8 mouse cellular contexts compared by ENCODE assay signal in the genomic region with DNA sequence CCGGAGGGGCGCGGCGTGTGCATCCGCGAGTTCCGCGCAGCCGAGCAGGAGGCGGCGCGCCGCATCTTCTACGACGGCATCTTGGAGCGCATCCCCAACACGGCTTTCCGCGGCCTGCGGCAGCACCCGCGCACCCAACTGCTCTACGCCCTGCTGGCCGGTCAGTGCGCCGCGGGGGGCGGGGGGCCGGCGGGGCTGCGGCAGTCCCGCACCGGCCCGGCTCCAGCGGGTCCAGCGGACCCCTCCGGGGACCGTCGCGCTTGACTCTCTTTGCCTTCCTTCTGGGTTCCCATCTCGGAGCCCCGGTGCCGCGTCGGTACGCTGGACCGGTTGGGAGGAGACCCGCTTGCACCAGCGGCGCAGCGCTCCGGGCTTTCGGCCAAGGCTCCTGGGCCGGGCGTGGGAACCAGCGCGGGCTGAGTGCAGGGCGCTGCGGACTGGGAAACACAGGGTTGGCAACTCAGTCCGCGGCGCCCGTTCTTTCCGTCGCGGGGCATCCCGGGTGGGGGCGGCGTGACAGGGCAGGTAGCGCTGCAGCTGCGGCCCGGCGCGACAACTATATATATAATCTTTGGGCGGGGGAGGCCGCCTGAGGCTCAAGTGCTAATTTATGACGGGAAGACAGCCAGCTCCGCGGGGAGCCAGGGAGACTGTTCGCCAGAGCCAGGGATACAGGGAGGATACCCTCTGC. TPM values are rescaled to one million over a fixed set of nuclear protein-coding genes. Genes with fewer than 3 reads are reported as not detected.
DNase-seq lines count a peak whose midpoint lies in the region; ATAC-seq and TF ChIP-seq lines count a peak whose summit lies in the region.

No protein-coding gene starts in this region.

- WGBS in forebrain, embryonic 12.5 days = 1% methylated on average over 72 of the region's 80 CpGs
- under 1% methylated on average over 65 of the region's 80 CpGs for WGBS in hindbrain, embryonic 11.5 days
- WGBS in lung, embryonic 16.5 days = under 1% methylated on average over 47 of the region's 80 CpGs

- TF ChIP-seq POLR2A in bone marrow macrophage, adult 2 months (IDR thresholded peaks at IDR 0.05; ENCODE audit: borderline replicate concordance, low read depth, low read length) = no peak

- no peaks in the 10 kb centered on the region for H3K4me1 ChIP-seq in G1E (ENCODE audit: insufficient read depth, low read depth, low read length)
- H3K4me1 ChIP-seq in bone marrow macrophage, adult 2 months (ENCODE audit: control insufficient read depth, insufficient read depth, low read length) = peaks cover 4% of the 10 kb centered on the region; the same call in 1 of the 2 replicates
- peaks cover 35% of the 10 kb centered on the region for H3K4me1 ChIP-seq in forebrain, embryonic 12.5 days
- peaks cover 8% of the 10 kb centered on the region; the same call in 1 of the 2 replicates for H3K4me1 ChIP-seq in hindbrain, embryonic 11.5 days (replicated peaks; ENCODE audit: control insufficient read depth, insufficient read depth, low read length)
- peaks cover 15% of the 10 kb centered on the region for H3K4me1 ChIP-seq in lung, embryonic 16.5 days (replicated peaks; ENCODE audit: control insufficient read depth, insufficient read depth, low read length)

- no peak overlapping the region for H3K27ac ChIP-seq in bone marrow macrophage, adult 2 months (ENCODE audit: insufficient read depth, low read depth, low read length)
- peak overlapping the region; percentile 97 for H3K27ac ChIP-seq in forebrain, embryonic 12.5 days
- peak overlapping the region; percentile 96 for H3K27ac ChIP-seq in hindbrain, embryonic 11.5 days (ENCODE audit: low read depth, low read length)
- H3K27ac ChIP-seq in lung, embryonic 16.5 days (ENCODE audit: low read length) = no peak overlapping the region

- peak overlapping the region; percentile 88 for H3K9ac ChIP-seq in forebrain, embryonic 12.5 days
- peak overlapping the region; percentile 78 for H3K9ac ChIP-seq in hindbrain, embryonic 11.5 days (ENCODE audit: low read depth, low read length)
- peak overlapping the region; percentile 56 for H3K9ac ChIP-seq in lung, embryonic 16.5 days (ENCODE audit: low read length)

- peaks cover 3% of the 10 kb centered on the region; the same call in 1 of the 2 replicates for H3K27me3 ChIP-seq in G1E (ENCODE audit: insufficient read depth, low read length)
- peaks cover 28% of the 10 kb centered on the region for H3K27me3 ChIP-seq in forebrain, embryonic 12.5 days
- H3K27me3 ChIP-seq in hindbrain, embryonic 11.5 days (ENCODE audit: control insufficient read depth, insufficient read depth, low read length) = no peaks in the 10 kb centered on the region
- peaks cover 56% of the 10 kb centered on the region for H3K27me3 ChIP-seq in lung, embryonic 16.5 days (ENCODE audit: control insufficient read depth, insufficient read depth, low read depth, low read length)

- peaks cover 30% of the 10 kb centered on the region for H3K9me3 ChIP-seq in G1E (replicated peaks)
- no peaks in the 10 kb centered on the region for H3K9me3 ChIP-seq in forebrain, embryonic 12.5 days
- H3K9me3 ChIP-seq in hindbrain, embryonic 11.5 days (ENCODE audit: control insufficient read depth, low read length) = no peaks in the 10 kb centered on the region
- no peaks in the 10 kb centered on the region for H3K9me3 ChIP-seq in lung, embryonic 16.5 days (ENCODE audit: control insufficient read depth, low read length)

- ATAC-seq in G1E (ENCODE audit: extremely low read depth, insufficient number of reproducible peaks, low FRiP score, poor library complexity, severe bottlenecking) = no peak
- ATAC-seq in forebrain, embryonic 12.5 days (ENCODE audit: low FRiP score) = peak; percentile 21
- peak; percentile 34 for ATAC-seq in hindbrain, embryonic 11.5 days (ENCODE audit: low FRiP score)
- ATAC-seq in lung, embryonic 16.5 days (ENCODE audit: low read depth) = peak; percentile 64

- H3K4me3 ChIP-seq in G1E (ENCODE audit: low read depth, low read length) = peak overlapping the region; percentile 20; the same call in 1 of the 2 replicates
- H3K4me3 ChIP-seq in bone marrow macrophage, adult 2 months (ENCODE audit: insufficient read depth, low read length) = peak overlapping the region; percentile 70
- H3K4me3 ChIP-seq in forebrain, embryonic 12.5 days (replicated peaks) = peak overlapping the region; percentile 82
- H3K4me3 ChIP-seq in hindbrain, embryonic 11.5 days (ENCODE audit: low read depth, low read length) = peak overlapping the region; percentile 62
- H3K4me3 ChIP-seq in lung, embryonic 16.5 days (ENCODE audit: low read length) = peak overlapping the region; percentile 68

- DNase-seq in G1E (ENCODE audit: low spot score) = no peak
- DNase-seq in hindbrain, embryonic 11.5 days (ENCODE audit: low spot score) = peak; percentile 61
- DNase-seq in layer of hippocampus, postnatal 14 days (ENCODE audit: low spot score in 2 of 2) = peak; percentile 70 to 71
- DNase-seq in right cerebral cortex, postnatal 10 days (ENCODE audit: low spot score in 2 of 2) = peak; percentile 87 to 88
- DNase-seq in urinary bladder, postnatal 4 days (ENCODE audit: low spot score in 2 of 2) = no peak

- H3K36me3 ChIP-seq in G1E (replicated peaks) = no peaks in the 10 kb centered on the region
- H3K36me3 ChIP-seq in forebrain, embryonic 12.5 days (replicated peaks) = peaks cover 21% of the 10 kb centered on the region
- no peaks in the 10 kb centered on the region for H3K36me3 ChIP-seq in hindbrain, embryonic 11.5 days (ENCODE audit: control insufficient read depth, insufficient read depth, low read length)
- no peaks in the 10 kb centered on the region for H3K36me3 ChIP-seq in lung, embryonic 16.5 days (ENCODE audit: control insufficient read depth, insufficient read depth, low read length)

- no peak for TF ChIP-seq CTCF in G1E (IDR thresholded peaks at IDR 0.05; ENCODE audit: low read depth, low read length)
- no peak for TF ChIP-seq CTCF in bone marrow macrophage, adult 2 months (IDR thresholded peaks at IDR 0.05; ENCODE audit: low read depth, low read length)

- peak overlapping the region; percentile 88 for H3K4me2 ChIP-seq in forebrain, embryonic 12.5 days
- H3K4me2 ChIP-seq in hindbrain, embryonic 11.5 days (replicated peaks; ENCODE audit: low read depth, low read length) = peak overlapping the region; percentile 92
- peak overlapping the region; percentile 99 for H3K4me2 ChIP-seq in lung, embryonic 16.5 days (ENCODE audit: low read depth, low read length)

RNA-seq across cellular contexts. Expression of gene Nat8l, which starts 1.4 kb away (rescaled TPM):
- total RNA-seq in G1E (2014; fragmentation: Nextera tagmentation) (not detected in 2 replicates), G1E (2017) (not detected in 2 replicates)
- 0.01 TPM in 1 of 2 replicates, not detected in the other for polyA plus RNA-seq in G1E (2012)
- 3.4 and 4.1 TPM in 2 replicates for polyA plus RNA-seq in bone marrow macrophage, adult 2 months (2012; ENCODE audit: insufficient read depth, insufficient read length, missing spikeins)
- 2.4 and 3.1 TPM in 2 replicates for polyA plus RNA-seq in forebrain, embryonic 12.5 days (2016; fragmentation: Nextera tagmentation; extraction: Ambion mirVana)
- 1.2 and 1.4 TPM in 2 replicates for polyA plus RNA-seq in hindbrain, embryonic 11.5 days (2014; fragmentation: Nextera tagmentation; extraction: Ambion mirVana)
- 10 to 100 TPM; 92.6 to 94.1 TPM for total RNA-seq in layer of hippocampus, postnatal 14 days (2021)
- 0.08 and 0.14 TPM in 2 replicates for polyA plus RNA-seq in lung, embryonic 16.5 days (2015; fragmentation: Nextera tagmentation; extraction: Ambion mirVana)

RNA-seq across cellular contexts. Expression of gene Gm1673, which starts 14.0 kb away (rescaled TPM):
- total RNA-seq in G1E (2014; fragmentation: Nextera tagmentation) (not detected in 2 replicates), G1E (2017) (not detected in 2 replicates)
- not detected in 2 replicates for polyA plus RNA-seq in G1E (2012)
- polyA plus RNA-seq in bone marrow macrophage, adult 2 months (2012; ENCODE audit: insufficient read depth, insufficient read length, missing spikeins) = 14.0 and 21.6 TPM in 2 replicates
- polyA plus RNA-seq in forebrain, embryonic 12.5 days (2016; fragmentation: Nextera tagmentation; extraction: Ambion mirVana) = 387 and 405 TPM in 2 replicates
- 236 and 250 TPM in 2 replicates for polyA plus RNA-seq in hindbrain, embryonic 11.5 days (2014; fragmentation: Nextera tagmentation; extraction: Ambion mirVana)
- 10 to 100 TPM; 89.0 to 91.6 TPM for total RNA-seq in layer of hippocampus, postnatal 14 days (2021)
- 47.1 and 62.2 TPM in 2 replicates for polyA plus RNA-seq in lung, embryonic 16.5 days (2015; fragmentation: Nextera tagmentation; extraction: Ambion mirVana)

Comparison
In these comparisons a context has a peak if more than half of its experiments do, and no peak if none do; other contexts are left out.
1. DNase-seq: peak in hindbrain, embryonic 11.5 days (single experiment), layer of hippocampus, postnatal 14 days (2 of 2) and right cerebral cortex, postnatal 10 days (2 of 2); none in G1E (single experiment) and urinary bladder, postnatal 4 days (0 of 2).
2. H3K4me3 ChIP-seq: peak in every context shown above with its lines; median percentile 82 in forebrain, embryonic 12.5 days; 70 in bone marrow macrophage, adult 2 months; 68 in lung, embryonic 16.5 days; 62 in hindbrain, embryonic 11.5 days; 20 in G1E.
3. H3K27ac ChIP-seq: peak in forebrain, embryonic 12.5 days (single experiment) and hindbrain, embryonic 11.5 days (single experiment); none in bone marrow macrophage, adult 2 months (single experiment) and lung, embryonic 16.5 days (single experiment).
4. RNA of gene Gm1673, which starts 14.0 kb away (polyA plus RNA-seq): 387 to 405 TPM in forebrain, embryonic 12.5 days, 236 to 250 TPM in hindbrain, embryonic 11.5 days, 47.1 to 62.2 TPM in lung, embryonic 16.5 days and 14.0 to 21.6 TPM in bone marrow macrophage, adult 2 months; not detected in G1E; every median in the first group is over 10 times any median in the second.
5. Peak in every context shown above with its lines, with median percentiles within 50 percentile points of each other: H3K4me2 ChIP-seq and H3K9ac ChIP-seq.